Mouse (Mus musculus) fat pad, adult 2 months (tissue): ENCODE results near the gene Mylk3.

Source experiments
- DNase-seq: peaks from one replicate; pipeline ENCODE4 v3.0.0-alpha.2; 2011; ENCODE audit warnings: low read depth, low spot score; ENCODE audit errors: extremely low read depth

The Mylk3 gene

GRCm38 (mm10) chr8:85386205-85386604, at the start of gene Mylk3:
Gene Mylk3, minus strand, starts transcription at chr8:85386345.
- no peak for DNase-seq

- no peak for DNase-seq
These were observed 49.6 kb upstream of the Mylk3 start for GRCm38 (mm10) chr8:85435736-85436135.

- no peak for DNase-seq
These were observed 48.7 kb upstream of the Mylk3 start for GRCm38 (mm10) chr8:85434817-85435216.

GRCm38 (mm10) chr8:85433017-85433393, 46.9 kb upstream of the Mylk3 start:
- DNase-seq = no peak

GRCm38 (mm10) chr8:85432168-85433016, 46.2 kb upstream of the Mylk3 start, which contains the start of gene 4921524J17Rik:
Gene 4921524J17Rik, minus strand, starts transcription at chr8:85432833.
- no peak for DNase-seq

- DNase-seq = no peak
These were observed 45.4 kb upstream of the Mylk3 start for GRCm38 (mm10) chr8:85431281-85432167.

- no peak for DNase-seq
These were observed 44.7 kb upstream of the Mylk3 start for GRCm38 (mm10) chr8:85430801-85431200.

GRCm38 (mm10) chr8:85429219-85429618, 43.1 kb upstream of the Mylk3 start:
- DNase-seq = no peak

- DNase-seq = peak; percentile 47
These were observed 40.9 kb upstream of the Mylk3 start for GRCm38 (mm10) chr8:85427026-85427425.

GRCm38 (mm10) chr8:85421329-85421728, 35.2 kb upstream of the Mylk3 start:
- DNase-seq = no peak

GRCm38 (mm10) chr8:85408526-85408925, 22.4 kb upstream of the Mylk3 start:
- no peak for DNase-seq

GRCm38 (mm10) chr8:85408053-85408505, 21.9 kb upstream of the Mylk3 start:
- no peak for DNase-seq

- DNase-seq = no peak
These were observed 19.8 kb upstream of the Mylk3 start for GRCm38 (mm10) chr8:85405961-85406360.

GRCm38 (mm10) chr8:85405418-85405817, 19.3 kb upstream of the Mylk3 start:
- DNase-seq = no peak

- no peak for DNase-seq
These were observed 12.4 kb upstream of the Mylk3 start for GRCm38 (mm10) chr8:85398548-85398947.

- no peak for DNase-seq
These were observed 11.4 kb upstream of the Mylk3 start for GRCm38 (mm10) chr8:85397508-85397907.

- DNase-seq = no peak
These were observed 10.4 kb upstream of the Mylk3 start for GRCm38 (mm10) chr8:85396432-85397079.

- DNase-seq = no peak
These were observed 9.7 kb upstream of the Mylk3 start for GRCm38 (mm10) chr8:85395681-85396431.

- no peak for DNase-seq
These were observed 8.9 kb upstream of the Mylk3 start for GRCm38 (mm10) chr8:85395017-85395416.

GRCm38 (mm10) chr8:85393199-85393598, 7.1 kb upstream of the Mylk3 start:
- DNase-seq = no peak
